Mouse (Mus musculus) layer of hippocampus, adult 6 months (tissue): Measurements from ENCODE around the gene U2af2. TPM values are rescaled to one million over a fixed set of nuclear protein-coding genes. Genes with fewer than 3 reads are reported as not detected.

ENCODE experiments used
- long read RNA-seq, 2 experiments: library from polyadenylated mRNA; unstranded; transcript quantifications; one replicate each; pipeline ENCODE4 v2.0.0; 2019 to 2020
- microRNA-seq: library from miRNA; unstranded; fragments of <30 nt; microRNA quantifications from one replicate; pipeline ENCODE4 v1.2.0, GENCODE M21; 2020
- polyA plus RNA-seq: library from polyadenylated mRNA; unstranded; fragments of <200 nt; fragmentation: Nextera tagmentation; gene quantifications from 2 replicates; pipeline ENCODE4 v1.2.3, GENCODE M21; 2021

Gene U2af2
- 5.4 and 5.7 TPM in 2 replicates for polyA plus RNA-seq
- long read RNA-seq, experiment 1, partial matches to known transcripts, result 0 of 4 reads
- long read RNA-seq, experiment 1, other reads (novel, unspliced or antisense), result 0 of 4 reads
- long read RNA-seq, experiment 2, transcript U2af2-201 (12 exons, 2,183 nt), result major isoform, 22 of 34 reads
- long read RNA-seq, experiment 2, transcript U2af2-209 (12 exons, 2,088 nt), result minor isoform, 6 of 34 reads
- long read RNA-seq, experiment 2, partial matches to known transcripts, result 1 of 34 reads
- long read RNA-seq, experiment 2, other reads (novel, unspliced or antisense), result 5 of 34 reads

DNA sequence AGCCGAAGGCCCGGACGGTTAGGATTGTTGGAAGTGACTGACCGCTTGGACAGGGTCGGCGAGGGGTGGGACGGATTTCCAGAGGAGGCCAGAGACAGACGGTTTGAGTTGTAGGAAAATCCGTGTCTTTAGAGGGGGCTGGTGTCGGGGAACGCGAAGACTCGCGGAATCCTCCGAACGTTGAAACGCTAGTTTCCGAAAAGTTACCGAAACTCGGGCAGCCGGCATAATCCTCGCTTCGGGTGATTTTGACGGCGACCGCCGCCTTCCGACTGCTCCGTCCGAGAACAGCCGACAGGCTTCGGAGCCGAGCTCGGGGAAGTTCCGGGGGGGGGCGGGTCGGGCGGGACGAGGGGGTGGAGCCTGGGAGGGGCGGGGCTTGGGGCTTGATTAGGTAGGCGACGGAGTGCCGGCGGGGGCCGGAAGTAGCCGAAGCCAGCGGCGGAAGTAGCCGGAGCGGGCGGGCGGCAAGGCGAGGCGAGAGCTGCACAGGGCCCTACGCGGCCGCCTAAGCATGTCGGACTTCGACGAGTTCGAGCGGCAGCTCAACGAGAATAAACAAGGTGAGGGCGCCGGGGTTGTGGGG lies at the start of gene U2af2:
Gene U2af2, plus strand, starts transcription at position 370 of the 586 bp plus-strand sequence.

DNA sequence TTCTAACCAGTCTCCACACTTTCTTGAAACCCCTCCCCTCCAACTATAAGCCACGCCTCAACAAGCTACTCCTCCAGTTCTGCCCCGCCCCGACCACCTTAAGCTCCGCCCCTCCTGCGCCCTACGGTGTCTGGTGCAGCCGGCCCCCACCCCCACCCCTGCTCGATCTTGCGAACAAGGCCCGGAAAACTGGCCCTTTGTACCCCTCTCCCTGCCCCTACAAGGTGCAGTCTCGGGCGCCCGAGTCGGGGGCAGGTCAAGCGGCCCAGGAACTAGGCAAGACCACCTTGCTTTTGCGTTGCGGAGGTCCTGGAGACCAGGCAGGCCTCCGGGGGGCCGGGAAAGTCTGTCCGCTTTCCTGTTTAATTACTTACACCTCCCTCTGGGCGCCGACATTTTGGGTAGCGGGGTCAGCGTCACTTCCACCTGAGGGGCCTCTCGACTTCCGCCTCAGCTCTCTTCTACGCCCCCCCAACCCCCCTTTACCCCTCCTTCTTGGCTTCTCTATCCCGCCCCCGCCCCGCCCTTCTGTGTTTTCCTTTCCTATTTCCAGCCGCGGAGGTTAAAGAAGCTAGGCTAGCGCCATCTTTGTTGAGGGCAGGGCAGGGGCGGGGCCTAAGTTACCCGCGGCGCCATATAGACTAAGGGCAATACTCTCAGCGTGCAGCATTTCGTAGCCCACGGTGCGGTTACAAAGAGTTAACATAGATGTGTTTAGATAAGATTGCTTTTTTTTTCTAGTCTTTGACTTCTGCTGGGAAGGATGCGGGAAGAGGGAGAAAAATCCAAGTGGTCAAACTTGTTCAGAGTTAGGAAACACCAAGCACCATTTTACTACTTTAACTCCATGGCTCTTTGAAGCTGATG lies 47.5 kb upstream of the U2af2 start, which contains the start of the genes Zfp524 and Fiz1:
Gene Zfp524, plus strand, starts transcription at position 165 of the 867 bp plus-strand sequence.
Gene Fiz1, minus strand, starts transcription at position 447 of the 867 bp plus-strand sequence.

GRCm38 (mm10) chr7:5015118-5016001 lies 46.6 kb upstream of the U2af2 start, which contains the start of gene Gm44973:
Gene Gm44973, plus strand, starts transcription at chr7:5015496.

DNA sequence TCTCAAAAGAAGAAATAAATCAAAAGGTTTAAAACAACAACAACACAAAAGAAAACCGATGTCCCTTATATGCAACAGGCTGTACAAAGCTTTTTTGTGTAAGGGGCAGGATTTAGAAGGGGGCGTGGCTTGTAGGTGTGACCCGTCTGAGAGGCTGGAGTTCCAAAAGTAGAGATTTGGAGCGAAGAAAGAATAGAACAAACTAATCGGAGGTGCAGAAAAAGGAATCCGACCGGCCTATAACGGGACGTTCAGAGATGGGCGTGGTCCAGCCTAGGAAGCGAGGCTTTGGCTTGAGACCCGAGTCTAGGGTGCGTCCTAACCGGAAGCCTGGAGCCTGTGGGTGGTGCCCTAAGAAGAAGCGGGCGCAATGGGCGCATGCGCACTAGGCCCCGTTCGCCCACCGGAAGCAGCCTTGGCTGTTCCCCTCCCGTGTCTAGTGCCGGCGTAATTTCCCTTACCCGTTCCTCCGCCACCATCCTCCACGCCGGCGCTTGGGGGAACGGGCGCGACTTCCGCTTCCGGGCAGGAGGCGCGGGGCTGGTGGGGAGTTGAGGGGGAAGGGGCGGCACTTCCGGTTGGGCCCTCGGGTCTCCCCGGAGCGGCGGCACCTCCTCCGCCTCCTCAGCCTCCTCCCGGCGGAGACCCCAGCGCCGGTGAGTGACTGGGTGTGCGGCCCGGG lies 41.8 kb upstream of the U2af2 start, which contains the start of the genes Zfp865 and Ccdc106:
Gene Zfp865, plus strand, starts transcription at position 377 of the 682 bp plus-strand sequence.
Gene Ccdc106, plus strand, starts transcription at position 554 of the 682 bp plus-strand sequence.

GRCm38 (mm10) chr7:5033818-5034217 lies 28.1 kb upstream of the U2af2 start, which contains the start of gene 4632433K11Rik:
Gene 4632433K11Rik, plus strand, starts transcription at chr7:5034118.

DNA sequence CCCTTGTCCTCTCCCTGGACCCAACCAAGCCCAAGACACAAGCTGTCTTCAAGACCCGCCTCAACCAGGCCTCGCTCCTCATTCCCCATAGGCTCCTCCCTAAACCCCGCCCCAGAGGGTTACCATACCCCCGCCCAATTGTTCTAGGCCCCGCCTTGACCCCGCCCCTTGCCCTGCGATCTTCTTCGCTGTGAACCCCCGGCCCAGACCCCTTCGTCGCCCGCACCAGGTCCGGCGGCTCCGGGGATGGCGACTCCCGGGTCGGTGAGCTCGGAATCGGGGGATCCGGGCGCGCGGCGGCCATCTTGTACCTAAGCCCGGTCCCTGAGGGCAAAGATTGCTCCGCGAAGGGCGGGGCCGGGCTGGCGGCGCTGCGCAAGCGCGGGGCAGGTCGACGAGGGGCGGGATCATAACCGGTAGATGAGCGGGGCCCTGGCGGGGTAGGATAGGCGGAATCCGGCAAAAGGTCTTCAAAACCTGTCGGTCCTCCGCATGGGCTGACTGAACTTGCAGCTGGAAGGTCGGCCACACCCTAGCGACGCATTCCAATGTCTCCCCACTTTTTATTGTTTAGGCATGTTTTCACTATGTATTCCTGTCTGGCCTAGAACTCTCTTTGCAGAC lies 23.7 kb upstream of the U2af2 start, which contains the start of gene Zfp784:
Gene Zfp784, minus strand, starts transcription at position 338 of the 624 bp plus-strand sequence.

GRCm38 (mm10) chr7:5051193-5052192 lies 10.4 kb upstream of the U2af2 start, which contains the start of gene Zfp580:
Gene Zfp580, plus strand, starts transcription at chr7:5051538.

DNA sequence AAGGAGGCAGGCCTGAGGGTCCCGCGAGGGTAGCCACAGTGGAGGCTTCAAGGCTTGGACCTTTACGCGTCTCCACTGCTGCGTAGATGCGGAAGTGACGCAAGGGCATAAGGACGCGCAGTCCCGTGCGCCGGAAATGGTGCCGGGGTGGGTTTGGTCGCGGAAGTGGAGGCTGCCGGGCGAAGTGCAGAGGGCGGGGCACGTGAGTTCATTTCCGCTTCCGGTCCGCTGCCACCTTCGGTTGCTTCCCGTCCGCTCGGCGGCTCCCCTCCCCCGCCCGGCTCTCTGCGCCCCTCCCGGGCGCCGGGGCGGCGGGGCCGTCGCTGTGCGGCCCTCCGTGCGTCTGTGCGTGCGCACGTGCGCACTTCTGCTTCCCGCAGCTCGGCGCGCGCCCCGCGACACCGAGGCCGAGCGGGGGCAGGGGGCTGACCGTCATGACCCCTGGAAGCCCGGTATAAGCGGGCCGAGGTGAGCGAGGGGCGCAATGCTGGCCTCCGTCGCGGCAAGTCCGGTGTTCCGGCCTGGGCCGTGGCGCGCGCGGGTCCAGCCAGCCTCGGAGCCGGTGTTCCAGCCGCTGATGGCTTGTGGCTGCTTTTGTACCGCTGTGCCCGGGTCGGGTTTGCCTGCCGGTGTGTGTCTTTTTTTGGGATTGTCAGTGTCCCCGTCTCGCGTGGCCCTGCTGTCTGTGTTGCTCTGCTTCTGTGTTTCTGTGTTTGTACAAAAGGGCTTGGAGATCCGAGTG lies 18.2 kb downstream of the U2af2 start, which contains the start of gene Epn1:
Gene Epn1, plus strand, starts transcription at position 226 of the 742 bp plus-strand sequence.

GRCm38 (mm10) chr7:5116850-5117249 lies 54.9 kb downstream of the U2af2 start, which contains the start of gene Rfpl4:
Gene Rfpl4, minus strand, starts transcription at chr7:5116950.

DNA sequence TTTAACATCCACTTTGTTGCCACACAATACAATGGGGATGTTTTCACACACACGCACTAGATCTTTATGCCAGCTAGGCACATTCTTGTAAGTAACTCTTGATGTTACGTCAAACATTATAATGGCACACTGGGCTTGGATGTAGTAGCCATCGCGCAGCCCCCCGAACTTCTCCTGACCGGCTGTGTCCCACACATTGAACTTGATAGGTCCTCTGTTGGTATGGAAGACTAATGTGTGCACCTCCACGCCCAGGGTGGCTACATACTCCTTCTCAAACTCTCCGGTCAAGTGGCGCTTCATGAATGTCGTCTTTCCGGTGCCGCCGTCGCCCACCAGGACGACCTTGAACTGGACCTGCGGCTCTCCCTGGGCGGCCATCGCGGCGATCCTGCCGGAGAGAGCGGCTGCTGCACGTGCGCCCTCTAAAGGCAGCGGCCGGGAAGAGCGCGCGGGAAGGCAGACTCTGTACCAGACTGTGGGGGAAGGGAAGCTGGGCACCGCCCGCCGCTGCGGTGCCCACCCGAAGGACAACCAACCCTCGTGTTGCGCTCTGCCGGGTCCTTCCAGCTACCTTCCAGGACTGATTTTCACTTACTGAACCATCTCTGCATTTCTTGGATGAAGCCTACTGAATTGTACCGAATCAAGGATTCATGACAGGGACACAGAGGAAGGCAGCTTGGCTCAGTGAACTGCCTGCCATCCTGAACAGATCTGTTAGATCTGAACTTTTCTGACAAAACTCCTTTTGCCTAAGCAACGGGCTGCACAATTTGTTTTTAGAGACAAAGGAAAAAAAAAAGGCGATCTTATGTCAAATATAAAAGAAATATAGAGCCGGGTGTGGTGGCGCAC lies 63.8 kb downstream of the U2af2 start, which contains the start of gene Rasl2-9:
Gene Rasl2-9, minus strand, starts transcription at position 402 of the 858 bp plus-strand sequence.

Small RNA genes lying within 50 kb of the gene (microRNA-seq; reads per million reads assigned to microRNA genes)
- gene Gm26217, result 2.6 reads per million, percentile 6 among the genes with 10 or more reads in this experiment

Other genes starting within 250 kb of the U2af2 start
- 16.3 and 20.3 TPM in 2 replicates for gene Ube2s, start 249.6 kb upstream of the U2af2 start, polyA plus RNA-seq
- 11.7 and 13.1 TPM in 2 replicates for gene Shisa7, start 217.4 kb upstream of the U2af2 start, polyA plus RNA-seq
- gene Isoc2b, start 191.9 kb upstream of the U2af2 start, polyA plus RNA-seq, result 17.0 and 20.1 TPM in 2 replicates
- 0.87 and 0.94 TPM in 2 replicates for gene Isoc2a, start 185.0 kb upstream of the U2af2 start, polyA plus RNA-seq
- 0.14 and 0.29 TPM in 2 replicates for gene Gm36210, start 155.6 kb upstream of the U2af2 start, polyA plus RNA-seq
- gene Zfp628, start 146.9 kb upstream of the U2af2 start, polyA plus RNA-seq, result 0.75 and 0.93 TPM in 2 replicates
- 136 and 147 TPM in 2 replicates for gene Nat14, start 140.1 kb upstream of the U2af2 start, polyA plus RNA-seq
- gene Ssc5d, start 136.4 kb upstream of the U2af2 start, polyA plus RNA-seq, result 0.04 and 0.05 TPM in 2 replicates
- 0.31 and 0.74 TPM in 2 replicates for gene Sbk2, start 97.7 kb upstream of the U2af2 start, polyA plus RNA-seq
- gene Sbk3, start 91.0 kb upstream of the U2af2 start, polyA plus RNA-seq, result 0.08 and 0.15 TPM in 2 replicates
- 6.2 and 8.0 TPM in 2 replicates for gene Zfp579, start 66.0 kb upstream of the U2af2 start, polyA plus RNA-seq
- gene Zfp524, start 47.7 kb upstream of the U2af2 start, polyA plus RNA-seq, result 11.0 and 13.9 TPM in 2 replicates
- gene Fiz1, start 47.4 kb upstream of the U2af2 start, polyA plus RNA-seq, result 13.3 and 16.7 TPM in 2 replicates
- 0.31 TPM in 1 of 2 replicates, not detected in the other for gene Gm44973, start 46.6 kb upstream of the U2af2 start, polyA plus RNA-seq
- 1.5 and 2.0 TPM in 2 replicates for gene Zfp865, start 41.8 kb upstream of the U2af2 start, polyA plus RNA-seq
- gene Ccdc106, start 41.6 kb upstream of the U2af2 start, polyA plus RNA-seq, result 65.2 and 75.8 TPM in 2 replicates
- gene 4632433K11Rik, start 28.0 kb upstream of the U2af2 start, polyA plus RNA-seq, result not detected in 2 replicates
- gene Zfp784, start 23.7 kb upstream of the U2af2 start, polyA plus RNA-seq, result 3.1 and 3.3 TPM in 2 replicates
- gene Zfp580, start 10.6 kb upstream of the U2af2 start, polyA plus RNA-seq, result 4.2 and 4.7 TPM in 2 replicates
- gene Epn1, start 18.1 kb downstream of the U2af2 start, polyA plus RNA-seq, result 65.5 and 92.3 TPM in 2 replicates
- not detected in 2 replicates for gene Rfpl4, start 54.8 kb downstream of the U2af2 start, polyA plus RNA-seq
- gene Rasl2-9, start 63.8 kb downstream of the U2af2 start, polyA plus RNA-seq, result 0.88 and 1.2 TPM in 2 replicates
- gene Vmn1r55, start 87.5 kb downstream of the U2af2 start, polyA plus RNA-seq, result not detected in 2 replicates
- gene Vmn1r56, start 134.6 kb downstream of the U2af2 start, polyA plus RNA-seq, result not detected in 2 replicates
- gene Vmn1r57, start 156.3 kb downstream of the U2af2 start, polyA plus RNA-seq, result not detected in 2 replicates